Mouse (Mus musculus) testis, adult 2 months (tissue): ENCODE data around the gene Nt5e. TPM values are rescaled to one million over a fixed set of nuclear protein-coding genes. Genes with fewer than 3 reads are reported as not detected.
"Not testable (repeated sequence)": the region's sequence is repeated elsewhere in the genome, so short reads cannot be mapped to it uniquely, and the experiment has no call there.

ENCODE experiments used
- H3K27ac ChIP-seq: fragments of 200-500 bp; 2 replicates; pipeline ENCODE4 v1.5.1; 2012; ENCODE audit warnings: low read depth, low read length; ENCODE audit not compliant: control insufficient read depth, insufficient read depth
- H3K27me3 ChIP-seq: fragments of 200-500 bp; 2 replicates; pipeline ENCODE4 v1.6.1; 2012; ENCODE audit warnings: mild to moderate bottlenecking, low read length, moderate library complexity; ENCODE audit not compliant: control insufficient read depth, insufficient read depth
- H3K36me3 ChIP-seq: fragments of 200-500 bp; 2 replicates; pipeline ENCODE4 v1.6.1; 2012; ENCODE audit warnings: mild to moderate bottlenecking, low read length; ENCODE audit not compliant: control insufficient read depth, insufficient read depth
- H3K4me1 ChIP-seq: fragments of 200-500 bp; 2 replicates; pipeline ENCODE4 v1.6.1; 2012; ENCODE audit warnings: low read length; ENCODE audit not compliant: control insufficient read depth, insufficient read depth
- H3K4me3 ChIP-seq: fragments of 200-500 bp; 2 replicates; pipeline ENCODE4 v1.5.1; 2012; ENCODE audit warnings: low read depth, mild to moderate bottlenecking, low read length, moderate library complexity, mixed read lengths; ENCODE audit not compliant: control insufficient read depth
- CTCF ChIP-seq: fragments of 200-500 bp; IDR thresholded peaks from 2 replicates; pipeline ENCODE4 v1.5.1; 2012; ENCODE audit warnings: low read depth, mild to moderate bottlenecking, inconsistent platforms, low read length, moderate library complexity; ENCODE audit not compliant: control insufficient read depth, insufficient read depth, insufficient replicate concordance
- POLR2A ChIP-seq: fragments of 200-500 bp; IDR thresholded peaks from 2 replicates; pipeline ENCODE4 v1.6.1; 2012; ENCODE audit warnings: low read depth, mild to moderate bottlenecking, inconsistent platforms, low read length, moderate library complexity; ENCODE audit not compliant: control insufficient read depth
- polyA plus RNA-seq: library from polyadenylated mRNA; depleted of rRNA; stranded (reverse); fragments of >200 nt; gene quantifications from 2 replicates; pipeline ENCODE4 v1.2.3, GENCODE M21; 2012; rRNA removed

Gene Nt5e
- 4.5 and 5.5 TPM in 2 replicates for polyA plus RNA-seq

DNA sequence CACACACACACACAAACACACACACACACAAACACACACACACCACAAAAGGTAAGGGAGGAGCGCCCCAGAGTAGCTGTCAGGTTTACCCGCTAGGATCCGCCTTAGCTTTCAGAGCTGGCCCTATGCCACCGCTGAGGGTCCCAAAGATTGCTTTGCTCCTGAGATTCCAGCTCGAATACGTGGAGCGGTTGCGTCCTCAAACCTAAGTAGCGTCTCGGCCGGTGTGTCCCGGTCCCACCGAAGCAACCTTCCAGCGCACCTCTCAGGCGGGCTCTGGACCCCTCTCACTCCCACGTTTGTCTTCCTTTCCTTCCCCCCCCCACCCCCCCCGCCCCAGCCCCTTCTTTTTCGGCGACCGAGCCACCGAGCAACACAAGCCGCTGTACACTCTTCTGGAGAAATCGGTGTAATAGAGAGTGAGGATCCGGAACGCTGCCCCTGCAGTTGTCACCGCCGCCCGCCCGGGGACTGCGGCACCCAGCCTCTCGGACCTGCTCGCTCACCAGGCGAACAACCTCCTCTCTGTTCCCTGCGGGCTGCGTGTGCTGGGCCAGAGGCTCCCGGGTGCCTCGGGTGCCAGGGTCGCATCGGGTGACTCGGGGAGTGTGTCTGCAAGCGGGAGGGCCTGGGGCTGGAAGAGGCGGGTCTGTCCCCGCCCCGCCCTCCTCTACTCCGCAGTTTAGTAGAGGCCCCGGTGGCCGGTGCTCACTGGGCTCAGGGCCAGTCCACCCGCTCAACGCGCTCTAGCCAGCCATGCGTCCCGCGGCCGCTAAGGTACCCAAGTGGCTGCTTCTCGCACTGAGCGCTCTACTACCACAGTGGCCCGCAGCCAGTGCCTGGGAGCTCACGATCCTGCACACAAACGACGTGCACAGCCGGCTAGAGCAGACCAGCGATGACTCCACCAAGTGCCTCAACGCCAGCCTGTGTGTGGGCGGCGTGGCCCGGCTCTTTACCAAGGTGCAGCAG is at the start of gene Nt5e:
Gene Nt5e (plus strand): TSS at position 268 of the 972 bp plus-strand sequence.
- Histone ChIP-seq H3K27me3 (no peaks in the 10 kb centered on the region), H3K36me3 (no peaks in the 10 kb centered on the region), H3K4me3 (peak within 1 kb of the TSS; percentile 77), H3K4me1 (no peaks in the 10 kb centered on the region; the same call in 1 of the 2 replicates), H3K27ac (peak within 1 kb of the TSS; percentile 5; the same call in 1 of the 2 replicates)
- TF ChIP-seq CTCF (no peak), POLR2A (no peak)

- no peaks in the 10 kb centered on the region for H3K4me1 ChIP-seq
- no peak overlapping the region for H3K4me3 ChIP-seq
- no peaks in the 10 kb centered on the region for H3K36me3 ChIP-seq
- TF ChIP-seq CTCF = no peak
- no peak for TF ChIP-seq POLR2A
- no peak overlapping the region for H3K27ac ChIP-seq
- no peaks in the 10 kb centered on the region for H3K27me3 ChIP-seq
Observed at GRCm38 (mm10) chr9:88277588-88277987, 49.4 kb upstream of the Nt5e start.

GRCm38 (mm10) chr9:88279728-88280127 is 47.3 kb upstream of the Nt5e start:
- Histone ChIP-seq H3K4me3 (no peak overlapping the region), H3K27me3 (no peaks in the 10 kb centered on the region)

DNA sequence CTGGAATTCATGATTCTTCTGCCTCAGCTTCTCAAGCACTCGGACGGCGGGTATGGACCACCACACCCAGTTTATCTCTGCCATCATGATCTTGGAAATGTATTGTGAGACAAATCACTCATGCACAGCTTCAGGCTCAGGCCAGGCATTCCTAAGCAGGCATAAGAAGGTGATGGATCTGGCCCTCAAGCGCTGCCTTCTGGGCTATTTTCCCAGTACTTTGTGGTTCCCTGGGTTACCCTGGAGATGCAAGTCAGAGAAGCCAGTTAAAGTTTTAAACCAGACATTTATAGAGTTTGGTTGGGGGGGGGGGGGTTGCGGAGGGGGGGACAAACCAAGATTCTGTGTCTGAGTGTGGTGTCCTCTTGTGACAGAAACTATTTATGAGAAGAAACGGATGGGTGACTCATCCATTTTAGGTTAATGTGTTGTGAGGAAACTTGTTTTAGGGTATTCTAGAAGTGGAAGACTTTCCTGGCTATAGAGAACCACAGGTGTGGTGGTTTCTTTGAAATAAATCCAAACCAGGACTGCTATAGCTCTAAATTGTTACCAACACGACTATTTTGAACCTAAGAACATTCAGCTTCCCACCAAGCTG is 37.3 kb upstream of the Nt5e start:
- H3K27ac ChIP-seq = no peak overlapping the region
- H3K4me3 ChIP-seq = no peak overlapping the region
- TF ChIP-seq CTCF = no peak
- no peak for TF ChIP-seq POLR2A
- no peaks in the 10 kb centered on the region for H3K36me3 ChIP-seq
- H3K27me3 ChIP-seq = no peaks in the 10 kb centered on the region
- H3K4me1 ChIP-seq = peaks cover 7% of the 10 kb centered on the region

More at GRCm38 (mm10) chr9:88279728-88280127, 47.3 kb upstream of the Nt5e start:
- TF ChIP-seq CTCF (no peak), POLR2A (no peak)
- no peaks in the 10 kb centered on the region for H3K36me3 ChIP-seq
- no peaks in the 10 kb centered on the region for H3K4me1 ChIP-seq
- no peak overlapping the region for H3K27ac ChIP-seq

- Histone ChIP-seq H3K4me1 (no peaks in the 10 kb centered on the region), H3K27me3 (no peaks in the 10 kb centered on the region), H3K4me3 (no peak overlapping the region), H3K27ac (no peak overlapping the region), H3K36me3 (no peaks in the 10 kb centered on the region)
- TF ChIP-seq CTCF (no peak), POLR2A (no peak)
Observed at GRCm38 (mm10) chr9:88292836-88293370, 34.1 kb upstream of the Nt5e start.

GRCm38 (mm10) chr9:88295798-88296197 is 31.2 kb upstream of the Nt5e start:
- Histone ChIP-seq H3K4me3 (no peak overlapping the region), H3K27ac (no peak overlapping the region), H3K4me1 (no peaks in the 10 kb centered on the region), H3K27me3 (no peaks in the 10 kb centered on the region), H3K36me3 (no peaks in the 10 kb centered on the region)
- TF ChIP-seq CTCF (no peak), POLR2A (no peak)

DNA sequence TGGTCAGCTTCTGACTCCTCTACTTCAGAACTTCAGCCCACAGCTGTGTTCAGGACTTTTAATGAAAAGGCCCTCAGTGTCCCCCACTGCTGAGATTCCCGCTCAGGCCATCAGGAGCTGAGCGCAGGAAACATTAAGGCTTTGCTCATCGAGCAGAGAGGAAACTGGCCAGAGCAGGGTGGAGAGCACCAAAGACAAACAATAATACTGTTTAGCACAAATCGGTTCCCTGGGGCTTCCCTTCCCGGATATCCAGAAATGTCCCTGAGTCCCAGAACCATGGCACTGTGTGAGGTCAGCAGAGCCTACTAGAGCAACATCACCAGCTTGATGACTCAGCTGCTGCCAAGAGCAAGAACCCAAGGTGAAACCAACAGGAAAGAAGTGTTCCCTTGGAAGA is 30.7 kb upstream of the Nt5e start:
- Histone ChIP-seq H3K27ac (no peak overlapping the region), H3K27me3 (no peaks in the 10 kb centered on the region), H3K4me1 (no peaks in the 10 kb centered on the region), H3K4me3 (no peak overlapping the region), H3K36me3 (no peaks in the 10 kb centered on the region)
- no peak for TF ChIP-seq POLR2A
- no peak for TF ChIP-seq CTCF

DNA sequence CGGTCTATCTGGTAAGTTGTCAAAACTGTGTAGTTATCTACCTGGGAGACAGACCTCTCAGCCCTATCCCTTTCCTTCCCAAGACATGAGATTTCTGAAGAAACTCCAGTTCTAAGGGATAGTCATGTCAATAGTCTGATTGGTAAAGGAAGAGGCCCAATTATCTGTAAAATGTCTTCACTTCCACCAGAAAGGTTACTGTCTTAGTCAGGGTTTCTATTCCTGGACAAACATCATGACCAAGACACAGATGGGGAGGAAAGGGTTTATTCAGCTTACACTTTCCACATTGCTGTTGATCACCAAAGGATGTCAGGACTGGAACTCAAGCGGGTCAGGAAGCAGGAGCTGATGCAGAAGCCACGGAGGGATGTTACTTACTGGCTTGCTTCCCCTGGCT is 29.8 kb upstream of the Nt5e start:
- not testable (repeated sequence) for H3K27me3 ChIP-seq, H3K27ac ChIP-seq, H3K4me3 ChIP-seq, H3K36me3 ChIP-seq, H3K4me1 ChIP-seq
